Mouse (Mus musculus) ES-E14 (cell line): ENCODE results near the gene Nt5c1a. TPM values are rescaled to one million over a fixed set of nuclear protein-coding genes. Genes with fewer than 3 reads are reported as not detected.

ENCODE experiments used
- DNase-seq: peaks from one replicate; pipeline ENCODE4 v3.0.0-alpha.2; 2013; ENCODE audit warnings: low read depth, low spot score
- H3K27ac ChIP-seq: 2 replicates; pipeline ENCODE4 v1.5.1; 2012; ENCODE audit warnings: low read depth, mild to moderate bottlenecking, low read length, moderate library complexity, mixed read lengths; ENCODE audit not compliant: poor library complexity, insufficient read depth, severe bottlenecking
- H3K36me3 ChIP-seq: 2 replicates; pipeline ENCODE4 v1.6.1; 2012; ENCODE audit warnings: mild to moderate bottlenecking, low read length, moderate library complexity, mixed read lengths; ENCODE audit not compliant: control insufficient read depth, poor library complexity, insufficient read depth, severe bottlenecking
- H3K4me1 ChIP-seq, 2 experiments: fragments of 150-350 bp in 1 of 2; sonication (generic) in 1 of 2; 2 replicates each; pipeline ENCODE4 v1.6.1; 2012; ENCODE audit warnings: low read length in 2 of 2, mild to moderate bottlenecking in 1 of 2, mixed read lengths in 1 of 2; ENCODE audit not compliant: control insufficient read depth in 2 of 2, insufficient read depth in 2 of 2, poor library complexity in 1 of 2
- H3K4me3 ChIP-seq, 2 experiments: fragments of 150-350 bp in 1 of 2; sonication (generic) in 1 of 2; 2 replicates each; pipeline ENCODE4 v1.5.1; 2012; ENCODE audit warnings: low read length in 2 of 2, low read depth in 1 of 2, mild to moderate bottlenecking in 1 of 2, mixed read lengths in 1 of 2; ENCODE audit not compliant: insufficient read depth in 1 of 2, poor library complexity in 1 of 2, severe bottlenecking in 1 of 2
- H3K9ac ChIP-seq: 2 replicates; pipeline ENCODE4 v1.6.1; 2012; ENCODE audit warnings: low read depth, mild to moderate bottlenecking, low read length, mixed read lengths; ENCODE audit not compliant: poor library complexity, insufficient read depth, severe bottlenecking
- H3K9me3 ChIP-seq: fragments of 150-350 bp; sonication (generic); 2 replicates; pipeline ENCODE4 v1.6.1; 2012; ENCODE audit warnings: low read depth, mild to moderate bottlenecking, low read length; ENCODE audit not compliant: control insufficient read depth, insufficient read depth
- CHD2 ChIP-seq: IDR thresholded peaks from 2 replicates; pipeline ENCODE4 v1.6.1; 2014; ENCODE audit warnings: mild to moderate bottlenecking, low read depth, low read length, inconsistent platforms
- HCFC1 ChIP-seq: IDR thresholded peaks from 2 replicates; pipeline ENCODE4 v1.6.1; 2012; ENCODE audit warnings: low read length, inconsistent platforms, borderline replicate concordance; ENCODE audit not compliant: insufficient read depth
- MAFK ChIP-seq: IDR thresholded peaks from 2 replicates; pipeline ENCODE4 v1.6.1; 2014; ENCODE audit warnings: mild to moderate bottlenecking, low read depth, low read length, inconsistent platforms; ENCODE audit not compliant: insufficient read depth
- ZC3H11A ChIP-seq: IDR thresholded peaks from 2 replicates; pipeline ENCODE4 v1.6.1; 2012; ENCODE audit warnings: low read depth, mild to moderate bottlenecking, inconsistent platforms, low read length, borderline replicate concordance
- ZNF384 ChIP-seq: IDR thresholded peaks from 2 replicates; pipeline ENCODE4 v1.6.1; 2012; ENCODE audit warnings: low read depth, low read length, inconsistent platforms
- in situ Hi-C, 2 experiments: fragments of 600-800 bp; cut with MboI; formaldehyde crosslinking; loops; one replicate each; pipeline ENCODE4 v1.15.1; 2025; ENCODE audit warnings: low sequenced_read_pairs in 2 of 2, inconsistent platforms in 1 of 2; ENCODE audit not compliant: unreplicated experiment in 2 of 2
- total RNA-seq: library from RNA; depleted of rRNA; stranded (reverse); fragments of 300-350 nt; gene quantifications from 2 replicates; pipeline ENCODE4 v1.2.3, GENCODE M21; 2012

The Nt5c1a gene
- total RNA-seq, 1 experiment: not detected

- no peak for DNase-seq
- no peaks in the 10 kb centered on the region for H3K36me3 ChIP-seq
- peaks cover 0 to 5% of the 10 kb centered on the region in 2 experiments; a peak in 1 of 4 replicates for H3K4me1 ChIP-seq
- no peak for TF ChIP-seq HCFC1
- TF ChIP-seq CHD2: no peak
- no peak for TF ChIP-seq ZC3H11A
- TF ChIP-seq MAFK: no peak
- TF ChIP-seq ZNF384: no peak
- no peaks in the 10 kb centered on the region for H3K9me3 ChIP-seq
- H3K9ac ChIP-seq: no peak overlapping the region
- in situ Hi-C loops: no loop called here
- no peak overlapping the region for H3K27ac ChIP-seq
- peak overlapping the region in 1 of 2 experiments; percentile 35; a peak in 2 of 4 replicates for H3K4me3 ChIP-seq
Observed at GRCm38 (mm10) chr4:123229166-123229565, 27.9 kb downstream of the Nt5c1a start.

DNA sequence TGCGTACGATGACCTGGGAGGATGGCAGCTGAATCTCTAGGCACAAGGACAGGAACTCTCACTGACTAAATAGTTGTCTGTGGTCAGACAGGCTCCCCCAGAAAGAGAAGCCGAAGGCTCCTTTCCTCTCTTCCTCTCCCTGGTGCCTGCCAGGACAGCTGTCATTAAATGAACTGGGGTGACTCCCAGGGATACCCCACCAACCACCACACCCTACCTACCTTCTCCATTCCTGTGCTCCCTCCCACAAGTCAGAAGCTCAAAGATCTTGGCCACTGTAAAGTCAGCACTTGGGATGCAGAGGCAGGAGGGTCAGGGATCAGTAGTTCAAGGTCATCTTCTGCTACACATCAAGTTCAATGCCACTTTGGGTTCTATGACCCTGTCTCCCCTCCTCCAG is 31.5 kb downstream of the Nt5c1a start:
- TF ChIP-seq MAFK (no peak), ZNF384 (no peak), CHD2 (no peak), HCFC1 (no peak), ZC3H11A (no peak)
- Histone ChIP-seq H3K9ac (no peak overlapping the region), H3K4me1 (peaks cover 0 to 5% of the 10 kb centered on the region in 2 experiments; a peak in 1 of 4 replicates), H3K36me3 (no peaks in the 10 kb centered on the region), H3K9me3 (no peaks in the 10 kb centered on the region), H3K4me3 (no peak overlapping the region), H3K27ac (no peak overlapping the region)
- DNase-seq: no peak
- in situ Hi-C loops: no loop called here

DNA sequence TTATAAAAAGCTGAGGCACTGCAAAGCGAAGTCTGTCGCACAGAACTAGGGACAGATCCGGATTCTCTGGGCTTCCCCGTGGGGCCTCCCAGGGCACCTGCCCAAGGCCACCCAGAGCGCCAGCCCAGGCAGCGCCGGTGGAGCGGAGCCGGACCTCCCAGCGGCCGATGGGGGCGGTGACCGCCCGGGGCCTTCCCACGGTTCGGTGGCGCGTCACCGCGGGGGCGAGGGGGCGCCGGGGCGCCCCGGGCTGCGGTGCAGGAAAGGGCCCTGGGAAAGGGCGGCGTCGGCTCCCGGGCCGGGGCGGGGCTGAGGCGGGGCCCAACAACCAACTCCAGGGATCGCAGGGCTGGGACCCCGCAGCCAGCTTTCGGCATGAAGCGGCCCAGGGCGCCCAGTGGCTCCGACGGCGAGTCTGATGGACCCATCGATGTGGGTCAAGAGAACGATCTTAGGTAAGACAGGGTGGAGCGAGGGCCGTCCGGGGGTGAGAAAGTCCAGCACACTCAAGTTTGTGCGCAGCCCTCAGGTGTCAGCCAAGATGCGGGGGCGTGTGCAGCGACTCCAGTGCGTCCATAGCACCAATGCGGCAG is 32.3 kb downstream of the Nt5c1a start, which contains the start of gene Heyl:
TSS of gene Heyl (plus strand) at position 65 of the 593 bp plus-strand sequence.
- no peaks in the 10 kb centered on the region for H3K36me3 ChIP-seq
- H3K9me3 ChIP-seq: no peaks in the 10 kb centered on the region
- H3K27ac ChIP-seq: no peak within 1 kb of the TSS
- H3K9ac ChIP-seq: no peak within 1 kb of the TSS
- TF ChIP-seq ZC3H11A: no peak
- no peak for TF ChIP-seq CHD2
- TF ChIP-seq ZNF384: no peak
- no peak for TF ChIP-seq HCFC1
- no peak for TF ChIP-seq MAFK
- H3K4me1 ChIP-seq: peaks cover 0 to 5% of the 10 kb centered on the region in 2 experiments; a peak in 1 of 4 replicates
- peak within 1 kb of the TSS; percentile 59 to 63 for H3K4me3 ChIP-seq
- no peak for DNase-seq
- in situ Hi-C loops: no loop called here

GRCm38 (mm10) chr4:123235835-123236430 is 34.6 kb downstream of the Nt5c1a start:
- no peaks in the 10 kb centered on the region for H3K36me3 ChIP-seq
- in situ Hi-C loops: no loop called here
- H3K9ac ChIP-seq: no peak overlapping the region
- TF ChIP-seq ZC3H11A: no peak
- TF ChIP-seq CHD2: no peak
- no peak for TF ChIP-seq MAFK
- no peak for TF ChIP-seq HCFC1
- no peak for TF ChIP-seq ZNF384
- H3K4me1 ChIP-seq: peaks cover 0 to 5% of the 10 kb centered on the region in 2 experiments; a peak in 1 of 4 replicates
- no peaks in the 10 kb centered on the region for H3K9me3 ChIP-seq
- DNase-seq: no peak
- no peak overlapping the region for H3K27ac ChIP-seq
- no peak overlapping the region for H3K4me3 ChIP-seq
